Mouse (Mus musculus): ENCODE data around the gene Enox1. TPM values are rescaled to one million over a fixed set of nuclear protein-coding genes. Genes with fewer than 3 reads are reported as not detected.

Enox1 gene
- polyA plus RNA-seq, 1 experiment from 2014 or later: 2.4 TPM

DNA sequence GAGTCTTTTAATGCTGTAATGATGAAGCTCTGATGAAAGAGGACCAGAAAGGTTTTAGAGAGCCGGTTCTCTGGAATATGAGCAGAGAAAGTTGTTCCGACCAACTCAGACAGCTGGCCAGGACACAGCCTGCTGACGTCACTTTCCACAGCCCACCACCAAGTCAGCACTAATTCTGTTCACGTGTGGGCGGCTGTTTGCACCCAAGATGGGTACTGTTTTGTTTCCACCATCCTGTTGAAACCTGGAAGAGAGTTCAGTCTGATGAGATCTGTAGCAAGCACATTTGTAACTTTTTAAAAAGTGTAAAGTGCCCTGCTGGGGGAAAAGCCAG lies 424.3 kb downstream of the Enox1 start:
- no peaks in the 10 kb centered on the region for H3K36me3 ChIP-seq (ENCODE audit: control insufficient read depth, insufficient read depth, low read length)
- H3K4me1 ChIP-seq (replicated peaks; ENCODE audit: control insufficient read depth, insufficient read depth, low read length): no peaks in the 10 kb centered on the region
- no peak overlapping the region for H3K4me2 ChIP-seq (ENCODE audit: low read depth, low read length)
- no peak overlapping the region for H3K27ac ChIP-seq (ENCODE audit: low read length)
- H3K27me3 ChIP-seq (ENCODE audit: control insufficient read depth, insufficient read depth, low read depth, low read length): no peaks in the 10 kb centered on the region
- no peaks in the 10 kb centered on the region for H3K9me3 ChIP-seq (ENCODE audit: control insufficient read depth, low read length)
- WGBS: 43% methylated on average over 5 of the region's 5 CpGs
- ATAC-seq (ENCODE audit: low read depth): no peak
- no peak overlapping the region for H3K4me3 ChIP-seq (ENCODE audit: low read length)
- no peak overlapping the region for H3K9ac ChIP-seq (ENCODE audit: low read length)

DNA sequence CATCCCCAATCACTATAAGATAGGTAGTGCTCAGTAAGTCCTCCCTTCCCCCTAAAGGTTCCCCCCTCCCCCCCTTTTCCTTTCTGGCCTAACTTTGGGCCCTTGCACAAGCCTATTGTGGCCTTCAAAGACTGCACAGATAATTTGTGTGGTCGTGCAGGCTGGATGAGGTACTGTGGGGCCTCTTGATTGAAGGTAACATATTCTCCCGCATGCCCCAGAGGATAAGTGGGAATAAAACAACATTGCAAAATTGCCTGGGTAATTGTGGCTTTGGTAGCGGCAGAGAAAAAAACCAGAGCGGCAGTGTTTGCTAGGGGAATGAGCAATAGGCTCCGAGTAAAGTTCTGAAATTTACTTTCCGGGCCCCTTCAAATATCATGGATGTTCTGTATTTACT lies 425.1 kb downstream of the Enox1 start:
- no peaks in the 10 kb centered on the region for H3K4me1 ChIP-seq (replicated peaks; ENCODE audit: control insufficient read depth, insufficient read depth, low read length)
- H3K9ac ChIP-seq (ENCODE audit: low read length): no peak overlapping the region
- 68% methylated on average over 6 of the region's 6 CpGs for WGBS
- no peak for ATAC-seq (ENCODE audit: low read depth)
- H3K4me3 ChIP-seq (ENCODE audit: low read length): no peak overlapping the region
- no peaks in the 10 kb centered on the region for H3K36me3 ChIP-seq (ENCODE audit: control insufficient read depth, insufficient read depth, low read length)
- H3K4me2 ChIP-seq (ENCODE audit: low read depth, low read length): no peak overlapping the region
- no peaks in the 10 kb centered on the region for H3K9me3 ChIP-seq (ENCODE audit: control insufficient read depth, low read length)
- H3K27me3 ChIP-seq (ENCODE audit: control insufficient read depth, insufficient read depth, low read depth, low read length): no peaks in the 10 kb centered on the region
- H3K27ac ChIP-seq (ENCODE audit: low read length): no peak overlapping the region

DNA sequence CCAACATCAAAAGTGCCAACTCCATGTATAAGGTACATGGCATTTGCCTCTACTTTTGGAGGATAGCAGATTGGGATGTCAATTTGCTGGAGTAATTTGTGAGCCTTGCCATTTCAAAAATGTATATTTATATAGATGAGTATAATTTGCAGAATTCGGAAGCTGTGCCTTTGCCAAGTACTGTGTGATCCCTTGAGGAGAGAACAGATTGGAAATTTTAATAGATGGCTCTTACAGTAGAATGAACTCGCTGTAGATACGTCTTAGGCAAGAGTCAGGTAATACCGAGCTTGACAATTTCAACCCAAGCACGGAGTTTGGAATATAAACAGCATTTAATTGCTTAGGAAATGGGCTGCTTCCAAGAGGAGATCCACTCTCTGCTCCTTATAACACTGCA lies 427.9 kb downstream of the Enox1 start:
- Histone ChIP-seq H3K9me3 (ENCODE audit: control insufficient read depth, low read length) (no peaks in the 10 kb centered on the region), H3K27me3 (ENCODE audit: control insufficient read depth, insufficient read depth, low read depth, low read length) (no peaks in the 10 kb centered on the region), H3K36me3 (ENCODE audit: control insufficient read depth, insufficient read depth, low read length) (no peaks in the 10 kb centered on the region), H3K4me2 (ENCODE audit: low read depth, low read length) (no peak overlapping the region), H3K9ac (ENCODE audit: low read length) (no peak overlapping the region), H3K27ac (ENCODE audit: low read length) (no peak overlapping the region), H3K4me3 (ENCODE audit: low read length) (no peak overlapping the region), H3K4me1 (replicated peaks; ENCODE audit: control insufficient read depth, insufficient read depth, low read length) (no peaks in the 10 kb centered on the region)
- WGBS: 78% methylated on average over 5 of the region's 5 CpGs
- no peak for ATAC-seq (ENCODE audit: low read depth)

DNA sequence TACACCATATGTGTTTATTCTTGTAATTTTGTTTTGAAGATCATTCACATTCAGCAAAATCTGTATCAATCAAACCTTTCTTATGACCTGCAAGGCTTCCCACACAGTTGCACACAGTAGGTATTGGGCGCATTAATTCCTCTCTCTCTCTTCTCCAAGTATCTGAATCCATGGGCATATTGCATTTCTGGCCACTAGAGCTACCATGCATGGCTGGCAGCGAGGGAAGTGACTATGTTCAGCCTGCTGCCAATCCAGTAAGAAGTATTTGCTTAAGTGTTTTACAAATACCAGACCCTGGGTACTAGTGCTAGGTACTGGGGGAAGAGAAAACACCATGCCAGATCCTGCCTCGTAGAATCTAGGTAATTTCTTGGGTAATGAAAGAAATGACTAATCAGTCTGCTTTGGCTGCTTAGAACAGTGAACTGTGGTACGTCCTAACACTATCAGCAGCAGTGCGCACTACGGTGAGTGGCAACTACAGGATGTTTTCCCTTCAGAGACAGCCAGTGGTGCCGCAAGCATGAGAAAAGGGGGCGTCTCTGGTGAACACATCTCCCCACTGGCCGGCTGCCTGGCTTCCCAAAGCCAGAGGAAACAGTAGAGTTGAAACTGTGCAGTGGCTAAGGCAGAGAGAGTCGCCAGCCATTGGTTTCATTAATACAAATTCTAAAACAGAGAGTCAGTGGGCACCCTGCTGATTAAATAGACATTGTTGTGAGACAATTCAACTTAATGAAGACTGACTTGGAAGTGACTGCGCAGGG lies 428.7 kb downstream of the Enox1 start:
- H3K4me3 ChIP-seq (ENCODE audit: low read length): no peak overlapping the region
- H3K9me3 ChIP-seq (ENCODE audit: control insufficient read depth, low read length): no peaks in the 10 kb centered on the region
- H3K4me2 ChIP-seq (ENCODE audit: low read depth, low read length): no peak overlapping the region
- H3K27me3 ChIP-seq (ENCODE audit: control insufficient read depth, insufficient read depth, low read depth, low read length): no peaks in the 10 kb centered on the region
- H3K27ac ChIP-seq (ENCODE audit: low read length): no peak overlapping the region
- WGBS: 73% methylated on average over 11 of the region's 11 CpGs
- H3K36me3 ChIP-seq (ENCODE audit: control insufficient read depth, insufficient read depth, low read length): no peaks in the 10 kb centered on the region
- no peaks in the 10 kb centered on the region for H3K4me1 ChIP-seq (replicated peaks; ENCODE audit: control insufficient read depth, insufficient read depth, low read length)
- H3K9ac ChIP-seq (ENCODE audit: low read length): no peak overlapping the region
- ATAC-seq (ENCODE audit: low read depth): no peak

DNA sequence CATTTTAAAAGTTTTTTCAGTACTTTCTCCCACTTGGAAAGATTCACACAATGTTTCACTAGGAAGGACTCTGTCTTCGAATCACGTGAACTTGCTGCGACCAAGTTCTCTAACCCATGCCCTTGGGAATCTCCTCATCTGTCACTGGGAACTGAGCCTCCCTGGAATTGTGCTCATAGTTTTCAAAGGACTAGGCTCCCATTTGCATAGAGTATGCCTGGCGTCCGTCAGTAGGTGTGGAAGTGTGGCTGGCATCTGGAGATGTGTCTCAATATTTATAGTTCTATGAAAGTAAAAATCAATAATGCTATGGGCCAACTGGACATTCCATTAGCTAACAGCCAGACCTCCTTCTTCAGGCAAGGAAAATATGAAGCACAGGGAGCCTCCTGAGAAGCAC lies 429.5 kb downstream of the Enox1 start:
- no peak overlapping the region for H3K4me2 ChIP-seq (ENCODE audit: low read depth, low read length)

DNA sequence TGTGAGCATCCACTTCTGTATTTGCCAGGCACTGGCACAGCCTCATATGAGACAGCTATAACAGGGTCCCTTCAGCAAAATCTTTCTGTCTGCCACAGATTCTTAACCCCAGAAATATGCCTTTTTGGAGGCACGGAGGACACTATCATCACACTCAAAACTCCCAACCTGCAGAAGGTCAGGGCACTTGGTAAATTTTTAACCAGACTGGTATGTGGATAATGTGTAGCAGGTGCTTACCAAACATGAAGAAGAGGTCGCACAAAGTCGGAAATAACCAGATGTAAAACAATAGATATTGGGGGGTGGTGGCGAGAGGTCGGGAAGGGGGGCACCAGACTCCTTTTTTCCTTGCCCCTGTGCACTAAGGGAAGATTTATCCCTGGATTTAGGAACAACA lies 430.6 kb downstream of the Enox1 start:
- H3K27me3 ChIP-seq (ENCODE audit: control insufficient read depth, insufficient read depth, low read depth, low read length): no peaks in the 10 kb centered on the region
- H3K4me1 ChIP-seq (replicated peaks; ENCODE audit: control insufficient read depth, insufficient read depth, low read length): no peaks in the 10 kb centered on the region
- no peak for ATAC-seq (ENCODE audit: low read depth)
- WGBS: 65% methylated on average over 5 of the region's 5 CpGs
- no peak overlapping the region for H3K9ac ChIP-seq (ENCODE audit: low read length)
- H3K4me3 ChIP-seq (ENCODE audit: low read length): no peak overlapping the region
- no peaks in the 10 kb centered on the region for H3K9me3 ChIP-seq (ENCODE audit: control insufficient read depth, low read length)
- H3K36me3 ChIP-seq (ENCODE audit: control insufficient read depth, insufficient read depth, low read length): no peaks in the 10 kb centered on the region
- H3K27ac ChIP-seq (ENCODE audit: low read length): no peak overlapping the region
- no peak overlapping the region for H3K4me2 ChIP-seq (ENCODE audit: low read depth, low read length)

More for the DNA sequence above, 429.5 kb downstream of the Enox1 start:
- H3K27ac ChIP-seq (ENCODE audit: low read length): no peak overlapping the region
- H3K4me3 ChIP-seq (ENCODE audit: low read length): no peak overlapping the region
- no peaks in the 10 kb centered on the region for H3K27me3 ChIP-seq (ENCODE audit: control insufficient read depth, insufficient read depth, low read depth, low read length)
- no peak overlapping the region for H3K9ac ChIP-seq (ENCODE audit: low read length)
- no peaks in the 10 kb centered on the region for H3K9me3 ChIP-seq (ENCODE audit: control insufficient read depth, low read length)
- ATAC-seq (ENCODE audit: low read depth): no peak
- WGBS: 68% methylated on average over 5 of the region's 5 CpGs
- no peaks in the 10 kb centered on the region for H3K4me1 ChIP-seq (replicated peaks; ENCODE audit: control insufficient read depth, insufficient read depth, low read length)
- H3K36me3 ChIP-seq (ENCODE audit: control insufficient read depth, insufficient read depth, low read length): no peaks in the 10 kb centered on the region

DNA sequence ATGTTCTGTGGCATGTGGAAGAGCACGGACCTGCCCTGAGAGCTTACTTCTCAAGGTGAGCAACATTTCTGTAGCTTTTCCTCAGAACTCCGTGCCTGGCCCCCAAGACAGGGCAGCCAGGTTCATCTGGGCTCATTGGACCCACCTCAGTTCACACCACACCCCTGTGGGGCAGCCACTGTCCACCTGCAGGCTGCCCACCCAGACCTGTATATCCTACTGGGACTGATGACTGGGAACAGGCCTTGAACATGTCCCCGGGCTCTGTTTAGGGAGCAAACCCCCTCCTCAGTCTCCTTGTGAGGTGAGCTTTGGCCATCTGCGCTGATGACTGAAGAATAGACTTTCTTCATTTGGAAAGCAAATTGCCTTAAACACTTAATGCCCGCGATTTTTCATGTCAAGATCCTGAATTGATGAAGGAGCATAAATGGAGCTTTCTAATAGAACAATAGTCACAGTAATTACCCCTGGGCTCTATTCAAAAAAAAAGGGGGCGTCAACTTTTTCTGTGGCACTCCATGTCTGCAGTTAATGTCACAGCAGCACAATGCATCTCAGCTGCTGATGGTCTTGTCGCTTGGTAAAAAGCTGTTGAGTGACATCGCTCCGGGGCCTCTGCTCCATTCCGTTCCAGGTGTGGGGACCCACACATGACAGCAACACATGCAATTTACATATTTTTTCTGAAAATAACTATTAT lies 436.7 kb downstream of the Enox1 start:
- Histone ChIP-seq H3K9ac (ENCODE audit: low read length) (no peak overlapping the region), H3K4me2 (ENCODE audit: low read depth, low read length) (no peak overlapping the region), H3K36me3 (ENCODE audit: control insufficient read depth, insufficient read depth, low read length) (no peaks in the 10 kb centered on the region), H3K9me3 (ENCODE audit: control insufficient read depth, low read length) (no peaks in the 10 kb centered on the region), H3K27ac (ENCODE audit: low read length) (no peak overlapping the region), H3K4me3 (ENCODE audit: low read length) (no peak overlapping the region), H3K4me1 (replicated peaks; ENCODE audit: control insufficient read depth, insufficient read depth, low read length) (no peaks in the 10 kb centered on the region), H3K27me3 (ENCODE audit: control insufficient read depth, insufficient read depth, low read depth, low read length) (no peaks in the 10 kb centered on the region)
- ATAC-seq (ENCODE audit: low read depth): no peak
- WGBS: 90% methylated on average over 11 of the region's 11 CpGs

DNA sequence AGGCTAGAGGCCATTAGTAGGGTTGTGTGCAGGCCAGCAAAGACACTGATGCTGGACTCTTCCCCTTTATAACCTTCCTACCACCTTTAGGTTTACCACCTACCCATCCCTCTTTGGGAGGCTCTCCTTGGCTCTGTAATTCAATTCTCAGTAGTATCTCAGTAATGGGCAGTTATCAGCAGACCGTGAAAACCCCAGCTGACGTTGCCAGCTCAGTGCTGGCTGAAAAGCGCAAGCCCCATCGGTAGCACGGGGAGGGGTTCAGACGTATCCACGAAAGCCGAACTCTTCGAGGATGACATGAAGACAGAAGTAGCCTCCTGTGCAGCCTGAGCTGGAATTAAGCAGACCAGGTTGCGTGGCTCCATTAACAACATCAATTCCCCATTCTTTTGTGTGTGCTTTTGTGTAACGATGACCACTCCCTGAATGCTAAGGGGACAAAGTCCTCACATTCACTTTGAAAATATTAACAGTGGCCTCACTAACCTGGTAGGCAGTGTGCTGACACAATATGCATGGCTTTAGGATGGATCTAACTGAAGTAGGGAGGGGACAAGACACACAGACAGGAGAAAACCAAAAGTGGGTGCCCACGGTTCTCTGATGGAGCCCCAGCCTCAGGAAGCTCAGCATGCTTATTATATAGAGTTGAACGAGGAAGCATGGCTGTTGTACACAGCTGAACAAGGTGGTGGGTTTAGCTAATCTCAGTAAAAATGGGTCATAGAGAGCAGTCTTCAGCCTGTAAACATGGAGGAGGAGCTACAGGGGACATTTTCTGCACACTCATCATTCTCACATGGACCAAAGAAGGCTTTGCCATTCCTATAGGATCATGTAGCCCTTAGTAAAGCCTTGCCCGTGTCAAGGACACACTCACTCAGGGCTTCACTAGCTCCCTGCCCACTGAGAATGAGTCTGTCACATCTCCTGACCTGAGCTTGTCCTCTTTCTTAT lies 439.9 kb downstream of the Enox1 start:
- Histone ChIP-seq H3K9me3 (ENCODE audit: control insufficient read depth, low read length) (no peaks in the 10 kb centered on the region), H3K36me3 (ENCODE audit: control insufficient read depth, insufficient read depth, low read length) (no peaks in the 10 kb centered on the region), H3K27me3 (ENCODE audit: control insufficient read depth, insufficient read depth, low read depth, low read length) (no peaks in the 10 kb centered on the region), H3K4me3 (ENCODE audit: low read length) (no peak overlapping the region), H3K9ac (ENCODE audit: low read length) (no peak overlapping the region), H3K4me2 (ENCODE audit: low read depth, low read length) (no peak overlapping the region), H3K27ac (ENCODE audit: low read length) (no peak overlapping the region), H3K4me1 (replicated peaks; ENCODE audit: control insufficient read depth, insufficient read depth, low read length) (no peaks in the 10 kb centered on the region)
- ATAC-seq (ENCODE audit: low read depth): no peak
- 85% methylated on average over 14 of the region's 14 CpGs for WGBS
